Mouse (Mus musculus): Measurements from ENCODE around the gene Bud23. TPM values are rescaled to one million over a fixed set of nuclear protein-coding genes. Genes with fewer than 3 reads are reported as not detected.

Gene Bud23
- polyA plus RNA-seq, 1 experiment from 2014 or later: 78.3 TPM

DNA sequence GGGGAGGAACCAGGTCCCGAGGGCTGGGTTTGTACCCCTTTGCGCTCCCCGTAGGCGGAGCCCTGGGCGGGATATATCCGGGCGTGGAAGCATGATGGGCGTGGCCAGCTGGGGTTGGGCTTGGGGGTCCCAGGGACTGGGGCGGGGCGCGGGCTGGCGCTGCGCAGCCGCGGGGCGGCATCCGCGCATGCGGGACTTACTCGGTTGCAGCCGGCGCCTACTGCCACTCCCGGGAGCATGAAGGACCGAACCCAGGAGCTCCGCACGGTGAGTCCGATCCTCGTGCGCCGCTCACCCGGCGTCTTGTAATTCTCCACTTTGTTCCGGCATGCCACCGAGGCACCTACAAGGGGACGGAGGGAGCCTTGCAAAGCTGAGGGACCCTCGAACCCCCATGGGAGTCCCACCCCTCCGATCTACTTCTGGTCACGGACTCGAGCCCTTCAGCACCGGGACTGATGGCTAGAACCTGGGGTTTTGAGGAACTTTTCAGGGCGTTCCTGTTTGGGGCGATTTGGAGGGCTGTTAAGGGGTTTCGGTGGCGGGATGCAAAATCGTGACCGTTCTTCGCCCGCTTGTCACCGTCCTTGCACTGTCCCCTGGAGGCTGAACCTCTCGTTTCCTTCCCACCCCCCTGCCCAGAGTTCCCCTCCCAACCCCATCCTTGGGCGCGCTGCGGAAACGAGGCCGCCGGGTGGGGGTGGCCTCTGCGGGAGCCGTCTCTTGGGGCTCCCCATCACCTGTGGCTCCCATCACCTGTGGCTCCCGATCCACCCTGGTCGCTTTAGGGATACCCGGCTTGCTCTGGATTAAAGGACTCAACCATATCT, 41.2 kb downstream of the Bud23 start, which contains the start of gene Stx1a:
TSS of gene Stx1a (plus strand) at position 139 of the 830 bp plus-strand sequence.
- peak within 1 kb of the TSS; percentile 70 for H3K27ac ChIP-seq (ENCODE audit: low read depth, low read length)
- WGBS (ENCODE audit: insufficient replicate concordance): under 1% methylated on average over 61 of the region's 61 CpGs

DNA sequence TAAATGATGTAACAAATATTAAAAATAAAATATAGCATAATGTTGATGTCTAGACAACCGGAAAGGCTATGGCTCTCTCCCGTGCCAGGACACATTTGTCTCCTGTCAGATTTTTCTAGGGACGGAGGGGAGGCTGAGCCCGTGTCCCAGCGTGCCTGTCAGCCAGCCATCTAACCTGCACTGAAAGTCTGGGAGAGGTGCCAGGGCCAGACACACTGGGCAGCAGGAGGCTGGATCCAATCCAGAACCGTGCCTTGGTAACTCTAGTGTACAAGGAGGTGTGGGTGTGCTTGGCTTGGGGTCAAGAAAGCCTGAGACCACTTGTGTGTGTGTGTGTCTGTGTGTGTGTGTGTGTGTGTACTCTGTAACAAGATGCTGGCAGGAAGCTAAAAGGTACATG, 42.9 kb downstream of the Bud23 start:
- Histone ChIP-seq H3K27ac (ENCODE audit: low read depth, low read length) (no peak overlapping the region), H3K4me3 (ENCODE audit: low read depth, low read length) (no peak overlapping the region)
- 72% methylated on average over 6 of the region's 6 CpGs for WGBS (ENCODE audit: insufficient replicate concordance)

More for the DNA sequence above, 41.2 kb downstream of the Bud23 start, which contains the start of gene Stx1a:
- Histone ChIP-seq H3K9me3 (replicated peaks; ENCODE audit: control insufficient read depth, low read length) (no peaks in the 10 kb centered on the region), H3K9ac (ENCODE audit: low read depth, low read length) (peak within 1 kb of the TSS; percentile 79), H3K4me3 (ENCODE audit: low read depth, low read length) (peak within 1 kb of the TSS; percentile 70), H3K4me1 (ENCODE audit: control insufficient read depth, insufficient read depth, low read length) (peaks cover 25% of the 10 kb centered on the region), H3K36me3 (ENCODE audit: control insufficient read depth, insufficient read depth, low read length) (no peaks in the 10 kb centered on the region), H3K27me3 (ENCODE audit: control insufficient read depth, insufficient read depth, low read length) (no peaks in the 10 kb centered on the region), H3K4me2 (peak within 1 kb of the TSS; percentile 96)
- peak; percentile 87 for ATAC-seq (replicated peaks; ENCODE audit: insufficient number of reproducible peaks, low FRiP score, low TSS enrichment)

DNA sequence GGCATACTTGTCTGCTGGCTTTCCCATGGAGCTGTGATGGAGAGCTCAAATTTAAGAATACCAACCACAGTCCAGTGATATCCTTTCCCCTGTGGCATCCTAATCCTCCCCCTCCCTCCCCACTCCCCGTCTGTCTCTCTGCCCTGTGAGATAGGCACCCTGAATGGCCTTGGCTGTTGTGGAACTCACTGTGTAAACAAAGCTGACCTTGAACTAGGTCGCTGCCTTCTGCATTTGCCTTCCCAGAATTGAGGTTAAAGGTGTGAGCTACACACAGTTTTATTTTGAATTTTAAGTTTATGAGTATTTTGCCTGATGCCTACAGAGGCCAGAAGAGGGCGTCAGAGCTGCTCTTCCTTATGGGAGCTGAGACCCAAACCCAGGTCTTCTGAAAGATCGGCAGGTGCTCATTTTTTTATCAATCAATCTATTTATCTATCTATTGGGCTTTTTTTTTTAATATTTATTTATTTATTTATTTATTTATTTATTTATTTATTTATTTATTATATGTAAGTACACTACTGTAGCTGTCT, 48.5 kb downstream of the Bud23 start:
- ATAC-seq (replicated peaks; ENCODE audit: insufficient number of reproducible peaks, low FRiP score, low TSS enrichment): no peak
- no peaks in the 10 kb centered on the region for H3K36me3 ChIP-seq (ENCODE audit: control insufficient read depth, insufficient read depth, low read length)
- WGBS (ENCODE audit: insufficient replicate concordance): 49% methylated on average over 4 of the region's 4 CpGs
- no peak overlapping the region for H3K4me2 ChIP-seq
- H3K4me3 ChIP-seq (ENCODE audit: low read depth, low read length): no peak overlapping the region
- no peak overlapping the region for H3K9ac ChIP-seq (ENCODE audit: low read depth, low read length)
- peaks cover 7% of the 10 kb centered on the region; the same call in 1 of the 2 replicates for H3K4me1 ChIP-seq (ENCODE audit: control insufficient read depth, insufficient read depth, low read length)
- no peaks in the 10 kb centered on the region for H3K27me3 ChIP-seq (ENCODE audit: control insufficient read depth, insufficient read depth, low read length)
- H3K9me3 ChIP-seq (replicated peaks; ENCODE audit: control insufficient read depth, low read length): no peaks in the 10 kb centered on the region
- no peak overlapping the region for H3K27ac ChIP-seq (ENCODE audit: low read depth, low read length)

More for the DNA sequence above, 42.9 kb downstream of the Bud23 start:
- H3K4me2 ChIP-seq: no peak overlapping the region
- H3K36me3 ChIP-seq (ENCODE audit: control insufficient read depth, insufficient read depth, low read length): no peaks in the 10 kb centered on the region
- H3K27me3 ChIP-seq (ENCODE audit: control insufficient read depth, insufficient read depth, low read length): no peaks in the 10 kb centered on the region
- peaks cover 25% of the 10 kb centered on the region for H3K4me1 ChIP-seq (ENCODE audit: control insufficient read depth, insufficient read depth, low read length)
- no peak overlapping the region for H3K9ac ChIP-seq (ENCODE audit: low read depth, low read length)
- ATAC-seq (replicated peaks; ENCODE audit: insufficient number of reproducible peaks, low FRiP score, low TSS enrichment): no peak
- no peaks in the 10 kb centered on the region for H3K9me3 ChIP-seq (replicated peaks; ENCODE audit: control insufficient read depth, low read length)

DNA sequence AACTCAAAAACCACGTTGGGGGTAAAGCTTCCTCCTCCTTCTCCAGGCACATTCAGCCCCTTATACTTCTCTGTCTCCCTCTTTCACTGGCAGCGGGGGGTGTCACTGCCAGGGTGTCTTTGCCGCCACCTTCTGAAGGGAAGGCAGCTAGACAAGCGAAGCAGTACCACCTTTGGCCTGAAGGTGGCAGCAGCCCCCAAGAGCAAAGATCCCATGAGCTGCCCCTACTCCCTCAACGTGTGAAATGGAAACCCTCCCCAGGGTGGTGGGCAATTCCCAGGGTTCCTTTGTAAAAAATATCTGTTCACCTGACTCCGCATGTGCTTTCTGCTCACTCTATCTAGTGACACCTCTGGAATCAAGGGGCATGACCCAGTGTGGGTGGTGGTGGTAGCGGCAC, 49.3 kb downstream of the Bud23 start:
- H3K27ac ChIP-seq (ENCODE audit: low read depth, low read length): no peak overlapping the region
- no peak overlapping the region for H3K9ac ChIP-seq (ENCODE audit: low read depth, low read length)
- H3K4me2 ChIP-seq: no peak overlapping the region
- no peak for ATAC-seq (replicated peaks; ENCODE audit: insufficient number of reproducible peaks, low FRiP score, low TSS enrichment)
- WGBS (ENCODE audit: insufficient replicate concordance): 16% methylated on average over 7 of the region's 7 CpGs
- peaks cover 9% of the 10 kb centered on the region for H3K4me1 ChIP-seq (ENCODE audit: control insufficient read depth, insufficient read depth, low read length)
- H3K27me3 ChIP-seq (ENCODE audit: control insufficient read depth, insufficient read depth, low read length): no peaks in the 10 kb centered on the region
- no peaks in the 10 kb centered on the region for H3K9me3 ChIP-seq (replicated peaks; ENCODE audit: control insufficient read depth, low read length)
- H3K4me3 ChIP-seq (ENCODE audit: low read depth, low read length): no peak overlapping the region
- H3K36me3 ChIP-seq (ENCODE audit: control insufficient read depth, insufficient read depth, low read length): no peaks in the 10 kb centered on the region

DNA sequence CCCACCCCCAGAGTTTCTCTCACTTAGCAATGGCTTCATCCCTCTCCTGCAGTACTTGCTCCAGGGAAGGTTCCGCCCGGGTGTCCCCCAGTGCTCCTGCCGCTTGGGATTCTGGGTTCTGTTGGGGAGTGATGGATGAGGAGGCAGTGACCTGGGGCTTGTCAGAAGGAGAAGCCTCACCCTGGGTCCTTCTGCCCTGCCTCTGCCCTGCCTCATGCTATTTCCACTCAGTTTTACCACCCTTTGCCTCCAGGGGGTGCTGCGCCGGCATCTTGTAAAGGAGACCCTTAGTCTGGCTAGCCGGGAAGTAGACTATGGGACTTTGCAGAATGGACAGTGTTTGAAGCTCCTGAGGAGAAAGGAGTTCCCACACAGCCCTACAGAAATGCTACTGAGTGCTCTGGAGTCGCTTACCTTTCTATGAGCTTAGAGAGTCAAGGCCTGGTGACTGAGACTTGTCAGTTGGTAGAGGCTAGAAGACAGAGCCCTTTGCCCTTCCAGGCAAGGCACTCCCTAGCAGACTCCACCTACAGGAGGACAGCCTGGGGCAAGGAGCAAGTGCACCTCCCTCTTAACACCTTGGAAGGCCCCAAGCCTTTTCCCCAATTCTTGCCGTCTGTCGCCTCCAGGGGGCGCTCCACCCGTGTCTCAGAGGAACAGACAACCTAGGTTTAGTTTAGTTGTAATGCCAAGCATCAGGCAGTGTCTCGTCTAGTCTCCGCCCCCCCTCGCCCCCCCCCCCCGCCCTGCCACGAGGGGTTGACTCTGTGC, 51.9 kb downstream of the Bud23 start:
- no peak for ATAC-seq (replicated peaks; ENCODE audit: insufficient number of reproducible peaks, low FRiP score, low TSS enrichment)
- no peak overlapping the region for H3K27ac ChIP-seq (ENCODE audit: low read depth, low read length)

GRCm38 (mm10) chr5:135011809-135012613, 52.7 kb downstream of the Bud23 start:
- H3K36me3 ChIP-seq (ENCODE audit: control insufficient read depth, insufficient read depth, low read length): no peaks in the 10 kb centered on the region
- H3K4me1 ChIP-seq (ENCODE audit: control insufficient read depth, insufficient read depth, low read length): peaks cover 19% of the 10 kb centered on the region
- H3K4me3 ChIP-seq (ENCODE audit: low read depth, low read length): peak overlapping the region; percentile 17; the same call in 1 of the 2 replicates
- no peak overlapping the region for H3K27ac ChIP-seq (ENCODE audit: low read depth, low read length)
- H3K9ac ChIP-seq (ENCODE audit: low read depth, low read length): peak overlapping the region; percentile 4
- 26% methylated on average over 26 of the region's 26 CpGs for WGBS (ENCODE audit: insufficient replicate concordance)
- H3K4me2 ChIP-seq: peak overlapping the region; percentile 47
- no peak for ATAC-seq (replicated peaks; ENCODE audit: insufficient number of reproducible peaks, low FRiP score, low TSS enrichment)
- H3K27me3 ChIP-seq (ENCODE audit: control insufficient read depth, insufficient read depth, low read length): no peaks in the 10 kb centered on the region
- H3K9me3 ChIP-seq (replicated peaks; ENCODE audit: control insufficient read depth, low read length): no peaks in the 10 kb centered on the region

More for the DNA sequence above, 51.9 kb downstream of the Bud23 start:
- peak overlapping the region; percentile 17; the same call in 1 of the 2 replicates for H3K4me3 ChIP-seq (ENCODE audit: low read depth, low read length)
- H3K9me3 ChIP-seq (replicated peaks; ENCODE audit: control insufficient read depth, low read length): no peaks in the 10 kb centered on the region
- H3K9ac ChIP-seq (ENCODE audit: low read depth, low read length): peak overlapping the region; percentile 4; the same call in 1 of the 2 replicates
- WGBS (ENCODE audit: insufficient replicate concordance): 3% methylated on average over 15 of the region's 16 CpGs
- peaks cover 19% of the 10 kb centered on the region for H3K4me1 ChIP-seq (ENCODE audit: control insufficient read depth, insufficient read depth, low read length)
- peak overlapping the region; percentile 47 for H3K4me2 ChIP-seq
- no peaks in the 10 kb centered on the region for H3K27me3 ChIP-seq (ENCODE audit: control insufficient read depth, insufficient read depth, low read length)
- no peaks in the 10 kb centered on the region for H3K36me3 ChIP-seq (ENCODE audit: control insufficient read depth, insufficient read depth, low read length)

DNA sequence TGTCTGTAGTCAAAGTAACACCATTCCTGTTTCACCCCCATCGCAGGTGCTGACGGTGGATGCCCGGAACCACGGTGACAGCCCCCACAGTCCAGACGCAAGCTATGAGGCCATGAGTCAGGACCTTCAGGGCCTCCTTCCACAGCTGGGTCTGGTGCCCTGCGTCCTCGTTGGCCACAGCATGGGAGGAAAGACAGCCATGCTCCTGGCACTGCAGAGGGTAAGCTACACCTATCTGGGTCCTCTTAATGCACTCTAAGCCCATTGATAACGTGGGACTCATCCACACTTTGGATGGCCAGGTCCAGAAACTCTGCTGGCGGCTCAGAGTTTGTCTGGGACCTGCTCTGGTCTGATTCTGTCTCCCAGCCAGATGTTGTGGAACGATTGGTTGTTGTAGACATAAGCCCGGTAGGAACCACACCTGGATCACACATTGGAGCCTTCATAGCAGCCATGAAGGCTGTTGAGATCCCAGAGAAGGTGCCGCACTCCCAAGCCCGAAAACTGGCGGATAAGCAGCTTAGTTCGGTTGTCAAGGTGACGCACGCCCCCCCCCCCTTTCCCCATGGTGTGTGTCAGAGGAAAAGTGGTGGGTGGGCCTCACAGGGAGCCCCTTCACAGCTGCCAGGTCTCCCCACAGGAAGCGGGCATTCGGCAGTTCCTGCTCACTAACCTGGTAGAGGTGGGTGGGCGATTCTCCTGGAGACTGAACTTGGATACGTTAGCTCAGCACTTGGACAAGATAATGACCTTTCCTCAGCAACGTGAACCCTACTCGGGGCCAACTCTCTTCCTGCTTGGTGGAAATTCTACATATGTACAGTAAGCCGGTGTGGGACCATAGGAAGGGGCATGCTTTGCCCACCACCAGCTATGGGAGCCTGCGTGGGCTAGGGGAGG, 53.7 kb downstream of the Bud23 start:
- Histone ChIP-seq H3K36me3 (ENCODE audit: control insufficient read depth, insufficient read depth, low read length) (no peaks in the 10 kb centered on the region), H3K27ac (ENCODE audit: low read depth, low read length) (no peak overlapping the region), H3K9me3 (replicated peaks; ENCODE audit: control insufficient read depth, low read length) (no peaks in the 10 kb centered on the region), H3K4me3 (ENCODE audit: low read depth, low read length) (no peak overlapping the region), H3K4me2 (peak overlapping the region; percentile 16; the same call in 1 of the 2 replicates), H3K4me1 (ENCODE audit: control insufficient read depth, insufficient read depth, low read length) (peaks cover 19% of the 10 kb centered on the region), H3K9ac (ENCODE audit: low read depth, low read length) (no peak overlapping the region), H3K27me3 (ENCODE audit: control insufficient read depth, insufficient read depth, low read length) (no peaks in the 10 kb centered on the region)
- WGBS (ENCODE audit: insufficient replicate concordance): 82% methylated on average over 25 of the region's 25 CpGs
- no peak for ATAC-seq (replicated peaks; ENCODE audit: insufficient number of reproducible peaks, low FRiP score, low TSS enrichment)
